Mouse (Mus musculus) urinary bladder, adult 2 months (tissue): ENCODE results near the gene Rhbdl2. TPM values are rescaled to one million over a fixed set of nuclear protein-coding genes. Genes with fewer than 3 reads are reported as not detected.

ENCODE experiments used
- DNase-seq: peaks from one replicate; pipeline ENCODE4 v3.0.0; 2022; ENCODE audit warnings: low spot score
- polyA plus RNA-seq: library from polyadenylated mRNA; depleted of rRNA; stranded (reverse); fragments of >200 nt; gene quantifications from 2 replicates; pipeline ENCODE4 v1.2.3, GENCODE M21; 2012; rRNA removed

The Rhbdl2 gene
- polyA plus RNA-seq, 1 experiment: 38.1 TPM

GRCm38 (mm10) chr4:123814030-123814501 is 26.4 kb downstream of the Rhbdl2 start:
- no peak for DNase-seq

GRCm38 (mm10) chr4:123819093-123819610 is 31.5 kb downstream of the Rhbdl2 start:
- no peak for DNase-seq

- DNase-seq: no peak
Measured at GRCm38 (mm10) chr4:123842126-123842525, 54.5 kb downstream of the Rhbdl2 start.

DNA sequence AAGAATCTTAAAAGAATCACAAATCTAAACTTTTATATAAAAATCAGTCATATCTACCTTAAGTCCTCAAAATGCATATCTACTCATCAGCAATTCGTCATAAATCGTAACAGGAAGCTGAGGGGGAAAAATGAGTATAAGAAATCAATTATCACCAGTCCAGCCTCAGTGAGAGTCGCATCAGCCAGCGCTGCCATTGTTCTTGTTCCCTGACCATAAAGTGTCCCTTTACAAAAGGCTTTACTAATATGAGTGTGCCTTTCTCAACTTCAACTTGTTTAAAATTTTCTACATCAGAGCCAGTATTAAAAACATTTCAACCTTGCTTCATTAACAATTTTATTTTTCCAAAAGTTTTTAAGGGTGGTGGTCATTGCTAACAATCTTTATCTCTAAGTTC is 69.2 kb downstream of the Rhbdl2 start:
- DNase-seq: no peak

GRCm38 (mm10) chr4:123858090-123858489 is 70.4 kb downstream of the Rhbdl2 start:
- DNase-seq: no peak

GRCm38 (mm10) chr4:123859379-123859778 is 71.7 kb downstream of the Rhbdl2 start, which contains the start of gene 4933427I04Rik:
Gene 4933427I04Rik (plus strand): TSS chr4:123859679.
- DNase-seq: no peak

DNA sequence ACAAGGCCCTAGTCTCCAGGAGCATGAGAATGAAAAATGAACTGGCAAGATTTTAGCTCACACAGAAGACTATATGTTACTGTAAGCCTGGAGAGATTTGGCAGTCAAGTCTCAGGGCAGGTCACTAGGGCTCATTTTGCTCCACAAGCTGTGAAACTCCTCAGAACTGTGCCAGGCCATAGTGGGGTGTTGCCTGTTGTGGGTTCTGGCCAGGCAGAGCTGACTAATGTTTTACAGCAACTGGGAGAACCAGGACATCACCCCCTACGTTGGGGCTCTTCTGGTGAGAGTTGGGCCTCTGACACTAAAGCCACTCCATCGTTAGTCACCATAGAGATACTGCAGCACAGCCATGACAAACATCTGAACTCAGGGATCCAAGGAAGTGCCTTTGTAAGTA is 72.1 kb downstream of the Rhbdl2 start:
- no peak for DNase-seq

DNA sequence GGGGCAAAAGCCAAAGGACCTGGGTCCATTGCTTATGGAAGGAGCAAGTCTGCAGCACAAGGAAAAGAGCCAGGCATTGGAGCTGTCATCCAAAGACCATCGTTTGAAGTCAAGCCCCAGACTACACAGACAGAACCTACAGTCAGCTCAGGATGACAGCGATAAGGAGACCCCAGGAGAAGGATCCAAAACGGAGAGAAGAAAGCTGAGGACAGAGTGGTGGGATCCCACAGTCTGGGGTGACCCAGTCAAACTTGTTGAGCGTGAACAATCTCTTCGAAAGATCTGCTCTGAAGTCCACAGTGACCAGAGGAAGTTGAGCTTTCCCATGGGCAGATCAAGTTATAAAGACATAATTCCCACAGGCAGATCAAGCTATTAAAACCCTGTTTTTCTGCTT is 72.9 kb downstream of the Rhbdl2 start:
- DNase-seq: no peak

Other genes starting within 250 kb of the Rhbdl2 start
- gene Macf1, start 103.5 kb upstream of the Rhbdl2 start, polyA plus RNA-seq: 94.0 and 119 TPM in 2 replicates
- 312 and 316 TPM in 2 replicates for gene Ndufs5, start 69.7 kb upstream of the Rhbdl2 start, polyA plus RNA-seq
- 49.3 and 59.1 TPM in 2 replicates for gene Akirin1, start 37.5 kb upstream of the Rhbdl2 start, polyA plus RNA-seq
- 0.12 and 0.14 TPM in 2 replicates for gene 4933427I04Rik, start 71.8 kb downstream of the Rhbdl2 start, polyA plus RNA-seq
- 18.3 and 21.1 TPM in 2 replicates for gene Mycbp, start 117.0 kb downstream of the Rhbdl2 start, polyA plus RNA-seq
- gene Rragc, start 129.6 kb downstream of the Rhbdl2 start, polyA plus RNA-seq: 76.6 and 77.2 TPM in 2 replicates
- not detected in 2 replicates for gene 4930535I16Rik, start 130.1 kb downstream of the Rhbdl2 start, polyA plus RNA-seq